Mouse (Mus musculus) C3H10T1/2 (cell line): ENCODE data around the gene Slc16a6. TPM values are rescaled to one million over a fixed set of nuclear protein-coding genes. Genes with fewer than 3 reads are reported as not detected.

Experiments
- polyA plus RNA-seq, 2 experiments: library from polyadenylated mRNA; unstranded; fragments of >200 nt; fragmentation: generic; extraction: Trizol; gene quantifications; one replicate each; pipeline ENCODE4 v1.2.1; 2012; ENCODE audit warnings: missing spikeins in 2 of 2

The Slc16a6 gene
- under 1 TPM; 0.07 to 0.52 TPM for polyA plus RNA-seq

GRCm38 (mm10) chr11:109473171-109474085 lies at the start of gene Slc16a6, which contains the start of gene Arsg:
Slc16a6 (minus strand) TSS chr11:109473598.
Arsg (plus strand) TSS chr11:109473374.

GRCm38 (mm10) chr11:109425392-109426271 lies 47.8 kb downstream of the Slc16a6 start, which contains the start of gene Amz2:
Amz2 (plus strand) TSS chr11:109425946.

GRCm38 (mm10) chr11:109413617-109414016 lies 59.8 kb downstream of the Slc16a6 start, which contains the start of gene 9930022D16Rik:
9930022D16Rik (plus strand) TSS chr11:109413917.

Other genes with a start within 250 kb of the Slc16a6 start
- gene Rgs9, start 175.5 kb downstream of the Slc16a6 start, polyA plus RNA-seq, result under 1 TPM in 1 of 2 experiments, not detected in 1; 0.04 TPM
- 10 to 100 TPM; 14.1 to 18.6 TPM for gene Gna13, start 110.8 kb downstream of the Slc16a6 start, polyA plus RNA-seq
- not detected for gene 9930022D16Rik, start 59.7 kb downstream of the Slc16a6 start, polyA plus RNA-seq
- gene Amz2, start 47.7 kb downstream of the Slc16a6 start, polyA plus RNA-seq, result 10 to 100 TPM; 27.6 to 62.5 TPM
- 1 to 10 TPM in 1 of 2 experiments, under 1 TPM in 1; 0.15 to 2.1 TPM for gene Arsg, start 224 bp downstream of the Slc16a6 start, polyA plus RNA-seq
- gene Wipi1, start 138.4 kb upstream of the Slc16a6 start, polyA plus RNA-seq, result 10 to 100 TPM in 1 of 2 experiments, 1 to 10 TPM in 1; 7.5 to 39.2 TPM
- 100 to 1,000 TPM in 1 of 2 experiments, 10 to 100 TPM in 1; 89.0 to 202 TPM for gene Prkar1a, start 175.8 kb upstream of the Slc16a6 start, polyA plus RNA-seq
- 1 to 10 TPM; 3.5 to 9.9 TPM for gene Fam20a, start 248.7 kb upstream of the Slc16a6 start, polyA plus RNA-seq